Mouse (Mus musculus): ENCODE results near the gene Gm5901.
A peak's percentile ranks its signal among the peaks of the same experiment; 100 is the strongest.

Gene Gm5901

GRCm38 (mm10) chr7:105404268-105404667, 29.4 kb downstream of the Gm5901 start, which contains the start of gene Cnga4:
Gene Cnga4, plus strand, starts transcription at chr7:105404568.
- DNase-seq (ENCODE audit: low spot score in 2 of 2) = no peak

DNA sequence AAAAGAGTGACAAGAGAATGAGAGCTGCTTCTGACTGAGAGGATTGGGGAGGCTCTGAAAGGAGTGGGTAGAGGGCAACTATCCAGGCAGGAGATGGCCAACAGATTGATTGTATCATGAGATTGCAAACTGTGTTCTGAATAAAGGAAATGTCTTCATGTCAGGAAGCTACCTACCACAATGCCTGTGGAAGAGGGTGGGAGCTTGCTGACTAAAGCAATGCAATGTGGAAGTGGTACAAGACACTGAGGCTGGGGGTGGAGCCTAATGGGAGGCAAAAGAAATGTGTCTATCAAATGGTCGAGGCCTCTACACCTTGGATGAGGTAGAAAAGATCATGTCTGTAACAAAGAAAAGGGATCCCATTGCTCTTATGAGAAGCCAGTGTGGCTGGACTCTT, 31.5 kb downstream of the Gm5901 start:
- no peak for DNase-seq (ENCODE audit: low spot score in 2 of 2)

DNA sequence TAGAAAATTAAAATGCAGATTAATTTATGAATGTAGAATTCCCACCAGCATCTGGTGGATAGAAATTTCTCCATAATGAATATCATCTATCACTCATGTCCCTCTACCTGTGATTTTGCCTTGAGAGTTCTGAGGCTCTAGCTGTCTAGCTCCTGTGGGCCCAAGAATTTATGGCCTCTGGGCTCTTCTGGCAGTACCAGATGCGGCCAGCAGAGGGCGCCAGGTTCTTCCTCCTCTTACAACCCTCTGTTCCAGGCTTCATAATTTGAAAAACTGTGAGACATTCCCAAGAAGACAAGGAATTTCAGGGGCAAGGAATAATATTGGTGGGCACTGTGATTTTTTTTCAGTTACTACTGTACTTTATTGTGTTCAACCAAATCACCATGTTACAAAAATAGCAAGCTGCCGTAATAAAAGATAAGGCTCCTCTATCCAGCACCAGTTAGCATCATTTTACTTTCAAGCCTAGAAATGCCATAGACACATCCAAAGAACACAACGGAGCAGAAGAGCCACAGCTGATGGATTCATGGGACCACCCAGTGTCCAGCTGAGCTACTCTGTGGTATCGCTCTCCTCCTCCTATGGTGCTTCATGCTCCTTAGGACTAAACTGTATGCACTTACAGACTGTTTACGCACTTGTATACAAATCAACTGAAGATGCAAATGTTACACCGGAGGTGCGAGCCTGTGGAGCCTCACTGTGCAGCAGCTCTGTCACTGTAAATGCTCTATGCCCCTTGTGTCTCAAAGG, 37.2 kb downstream of the Gm5901 start:
- DNase-seq (ENCODE audit: low spot score in 2 of 2) = peak; percentile 50 to 86

GRCm38 (mm10) chr7:105414385-105414784, 39.5 kb downstream of the Gm5901 start:
- no peak for DNase-seq (ENCODE audit: low spot score in 2 of 2)

GRCm38 (mm10) chr7:105416529-105416928, 41.7 kb downstream of the Gm5901 start:
- DNase-seq (ENCODE audit: low spot score in 2 of 2) = no peak

GRCm38 (mm10) chr7:105418106-105418505, 43.3 kb downstream of the Gm5901 start:
- no peak for DNase-seq (ENCODE audit: low spot score in 2 of 2)

GRCm38 (mm10) chr7:105420903-105421302, 46.1 kb downstream of the Gm5901 start:
- no peak for DNase-seq (ENCODE audit: low spot score in 2 of 2)

GRCm38 (mm10) chr7:105424368-105424767, 49.5 kb downstream of the Gm5901 start:
- DNase-seq (ENCODE audit: low spot score in 2 of 2) = no peak

DNA sequence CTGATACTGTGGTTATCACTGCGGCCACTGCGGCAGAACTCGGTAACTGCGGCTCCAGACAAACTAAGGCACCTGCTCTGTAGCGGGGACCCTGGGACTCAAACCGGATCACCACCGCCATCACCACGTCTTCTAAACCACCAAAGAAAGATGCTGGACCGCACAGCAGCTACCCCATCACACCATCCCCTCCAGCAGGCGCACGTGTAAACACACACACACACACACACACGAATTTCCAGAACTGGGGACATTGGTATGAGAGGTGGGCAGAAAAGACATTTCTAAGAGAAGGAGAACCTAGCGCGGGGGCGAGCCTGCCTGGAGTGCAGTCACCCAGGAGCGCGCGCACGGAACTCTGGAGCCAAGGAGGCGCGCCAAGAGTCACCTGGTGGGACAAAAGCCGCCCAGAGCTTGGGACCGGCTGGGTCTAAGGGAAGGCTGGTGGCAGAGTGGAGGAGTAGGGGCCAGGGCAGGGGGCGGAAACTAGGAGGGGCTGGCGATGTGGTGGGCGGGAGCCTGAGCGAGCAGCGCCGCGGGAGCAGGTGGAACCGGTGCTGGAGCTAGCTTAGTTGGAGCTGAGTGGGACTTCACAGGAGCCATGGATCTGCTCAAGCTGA, 50.7 kb downstream of the Gm5901 start, which contains the start of gene Cckbr:
Gene Cckbr, plus strand, starts transcription at position 308 of the 620 bp plus-strand sequence.
- DNase-seq (ENCODE audit: low spot score in 2 of 2) = peak; percentile 8 to 32

- DNase-seq (ENCODE audit: low spot score in 2 of 2) = no peak
Measured at GRCm38 (mm10) chr7:105426051-105426450, 51.2 kb downstream of the Gm5901 start.
